Mouse (Mus musculus): ENCODE results near the gene Zfp667.
"Not testable (repeated sequence)": the region's sequence is repeated elsewhere in the genome, so short reads cannot be mapped to it uniquely, and the experiment has no call there.

The Zfp667 gene

GRCm38 (mm10) chr7:6285842-6286705 lies at the start of gene Zfp667:
Gene Zfp667 (plus strand): TSS chr7:6286579.
- in situ Hi-C loops (cut with MboI, MseI): loop anchor here (10.0 kb wide), 2 partner anchors 99 to 1841 kb away; partner anchors contain the start of genes Rdh13 and Zfp28

GRCm38 (mm10) chr7:6239787-6240186 lies 46.6 kb upstream of the Zfp667 start:
- in situ Hi-C loops (cut with MboI, MseI): no loop called here

GRCm38 (mm10) chr7:6240841-6241425 lies 45.4 kb upstream of the Zfp667 start:
- in situ Hi-C loops (cut with MboI, MseI): not testable (repeated sequence)

GRCm38 (mm10) chr7:6244361-6245292 lies 41.8 kb upstream of the Zfp667 start:
- in situ Hi-C loops (cut with MboI, MseI): no loop called here

GRCm38 (mm10) chr7:6252410-6252809 lies 34.0 kb upstream of the Zfp667 start, which contains the start of gene Epp13:
Gene Epp13 (plus strand): TSS chr7:6252710.
- in situ Hi-C loops (cut with MboI, MseI): no loop called here

GRCm38 (mm10) chr7:6254451-6254850 lies 31.9 kb upstream of the Zfp667 start:
- in situ Hi-C loops (cut with MboI, MseI): no loop called here

- in situ Hi-C loops (cut with MboI, MseI): no loop called here
Measured at GRCm38 (mm10) chr7:6257386-6257785, 29.0 kb upstream of the Zfp667 start.

- in situ Hi-C loops (cut with MboI, MseI): no loop called here
Measured at GRCm38 (mm10) chr7:6258232-6259220, 27.9 kb upstream of the Zfp667 start.

- in situ Hi-C loops (cut with MboI, MseI): not testable (repeated sequence)
Measured at GRCm38 (mm10) chr7:6260004-6260403, 26.4 kb upstream of the Zfp667 start.

GRCm38 (mm10) chr7:6262120-6262519 lies 24.3 kb upstream of the Zfp667 start:
- in situ Hi-C loops (cut with MboI, MseI): no loop called here

GRCm38 (mm10) chr7:6262984-6263383 lies 23.4 kb upstream of the Zfp667 start:
- in situ Hi-C loops (cut with MboI, MseI): no loop called here

GRCm38 (mm10) chr7:6265695-6266094 lies 20.7 kb upstream of the Zfp667 start:
- in situ Hi-C loops (cut with MboI, MseI): no loop called here

- in situ Hi-C loops (cut with MboI, MseI): no loop called here
Measured at GRCm38 (mm10) chr7:6277906-6278305, 8.5 kb upstream of the Zfp667 start.

- in situ Hi-C loops (cut with MboI, MseI): loop anchor here (5.0 to 10.0 kb wide), 3 partner anchors 102 to 1838 kb away; partner anchors contain the start of genes Rdh13 and Zfp28
Measured at GRCm38 (mm10) chr7:6282749-6283148, 3.6 kb upstream of the Zfp667 start.

GRCm38 (mm10) chr7:6283451-6284075 lies 2.8 kb upstream of the Zfp667 start:
- in situ Hi-C loops (cut with MboI, MseI): loop anchor here (5.0 to 10.0 kb wide), 3 partner anchors 101 to 1839 kb away; partner anchors contain the start of genes Rdh13 and Zfp28

GRCm38 (mm10) chr7:6284442-6285012 lies 1.9 kb upstream of the Zfp667 start:
- in situ Hi-C loops (cut with MboI, MseI): loop anchor here (5.0 to 10.0 kb wide), 3 partner anchors 100 to 1840 kb away; partner anchors contain the start of genes Rdh13 and Zfp28

- in situ Hi-C loops (cut with MboI, MseI): loop anchor here (10.0 kb wide), 2 partner anchors 99 to 1841 kb away; partner anchors contain the start of genes Rdh13 and Zfp28
Measured at GRCm38 (mm10) chr7:6285366-6285765, 1.0 kb upstream of the Zfp667 start.

GRCm38 (mm10) chr7:6286921-6287531 lies 647 bp downstream of the Zfp667 start:
- in situ Hi-C loops (cut with MboI, MseI): loop anchor here (10.0 kb wide), 2 partner anchors 98 to 1842 kb away; partner anchors contain the start of genes Rdh13 and Zfp28

GRCm38 (mm10) chr7:6291121-6291520 lies 4.7 kb downstream of the Zfp667 start:
- in situ Hi-C loops (cut with MboI, MseI): loop anchor here (5.0 kb wide), 1 partner anchor 41 kb away; the partner anchor contains the start of gene Zfp583
